Mouse (Mus musculus) lung, postnatal 0 days (tissue): ENCODE data around the gene Ankrd17. TPM values are rescaled to one million over a fixed set of nuclear protein-coding genes. Genes with fewer than 3 reads are reported as not detected.

ENCODE experiments used
- ATAC-seq: fragments of 200-750 bp; cut with Nextera tagmentation; 2 replicates; pipeline ENCODE4 v1.8.0; 2017; ENCODE audit warnings: moderate library complexity
- DNase-seq: peaks from one replicate; pipeline ENCODE4 v3.0.0-alpha.2; 2016; ENCODE audit warnings: low spot score
- H3K27ac ChIP-seq: fragments of 300-500 bp; sonication (generic); 2 replicates; pipeline ENCODE4 v1.5.1; 2014; ENCODE audit warnings: antibody characterized with exemption, mild to moderate bottlenecking, low read length, mixed read lengths
- H3K27me3 ChIP-seq: fragments of 300-500 bp; sonication (generic); replicated peaks from 2 replicates; pipeline ENCODE4 v1.6.1; 2014; ENCODE audit warnings: low read length, mixed read lengths; ENCODE audit not compliant: insufficient read depth
- H3K36me3 ChIP-seq: fragments of 300-500 bp; sonication (generic); 2 replicates; pipeline ENCODE4 v1.6.1; 2014; ENCODE audit warnings: low read length, mixed read lengths; ENCODE audit not compliant: insufficient read depth
- H3K4me1 ChIP-seq: fragments of 300-500 bp; sonication (generic); 2 replicates; pipeline ENCODE4 v1.6.1; 2014; ENCODE audit warnings: antibody characterized with exemption, low read depth, low read length, mixed read lengths; ENCODE audit not compliant: insufficient read depth
- H3K4me2 ChIP-seq: fragments of 300-500 bp; sonication (generic); replicated peaks from 2 replicates; pipeline ENCODE4 v1.6.1; 2014; ENCODE audit warnings: low read depth, mild to moderate bottlenecking, low read length, moderate library complexity, mixed read lengths
- H3K4me3 ChIP-seq: fragments of 300-500 bp; sonication (generic); 2 replicates; pipeline ENCODE4 v1.5.1; 2014; ENCODE audit warnings: low read depth, low read length
- H3K9ac ChIP-seq: fragments of 300-500 bp; sonication (generic); replicated peaks from 2 replicates; pipeline ENCODE4 v1.6.1; 2014; ENCODE audit warnings: low read depth, mild to moderate bottlenecking
- H3K9me3 ChIP-seq: fragments of 300-500 bp; sonication (generic); 2 replicates; pipeline ENCODE4 v1.6.1; 2016; ENCODE audit warnings: low read length, mixed read lengths
- CTCF ChIP-seq: IDR thresholded peaks from 2 replicates; pipeline ENCODE4 v1.5.1; 2016; ENCODE audit warnings: antibody characterized with exemption, mild to moderate bottlenecking
- EP300 ChIP-seq: IDR thresholded peaks from 2 replicates; pipeline ENCODE4 v1.6.1; 2016; ENCODE audit warnings: antibody characterized with exemption, mild to moderate bottlenecking, control low read depth
- whole genome bisulfite sequencing: fragments of 180-500 bp; shearing (Covaris S2); extraction: QIAGEN DNeasy Blood & Tissue Kit; methylation state at CpG from one replicate; pipeline ENCODE4 v1.1.7; 2014; 5-methylcytosine and 5-hydroxymethylcytosine counted together
- polyA plus RNA-seq: library from polyadenylated mRNA; unstranded; fragments of >200 nt; fragmentation: Nextera tagmentation; extraction: Ambion mirVana; gene quantifications from 2 replicates; pipeline ENCODE4 v1.2.1, GENCODE M21; 2015

Gene Ankrd17
- 16.0 and 17.3 TPM in 2 replicates for polyA plus RNA-seq

GRCm38 (mm10) chr5:90366121-90367066 lies at the start of gene Ankrd17:
Gene Ankrd17 (minus strand): TSS chr5:90366577.
- under 1% methylated on average over 31 of the region's 104 CpGs for WGBS
- peak within 1 kb of the TSS; percentile 83 for H3K4me2 ChIP-seq
- DNase-seq, result peak; percentile 96

GRCm38 (mm10) chr5:90414925-90415295 lies 48.5 kb upstream of the Ankrd17 start:
- DNase-seq, result peak; percentile 13
- no peaks in the 10 kb centered on the region for H3K36me3 ChIP-seq
- TF ChIP-seq CTCF, result no peak
- TF ChIP-seq EP300, result no peak
- ATAC-seq, result no peak
- H3K4me3 ChIP-seq, result no peak overlapping the region
- H3K27ac ChIP-seq, result no peak overlapping the region
- no peaks in the 10 kb centered on the region for H3K4me1 ChIP-seq
- H3K27me3 ChIP-seq, result no peaks in the 10 kb centered on the region
- no peaks in the 10 kb centered on the region for H3K9me3 ChIP-seq
- H3K4me2 ChIP-seq, result no peak overlapping the region
- 24% methylated on average over 6 of the region's 6 CpGs for WGBS
- no peak overlapping the region for H3K9ac ChIP-seq

More at GRCm38 (mm10) chr5:90366121-90367066, at the start of gene Ankrd17:
- Histone ChIP-seq H3K9me3 (no peaks in the 10 kb centered on the region), H3K4me3 (peak within 1 kb of the TSS; percentile 96), H3K27ac (peak within 1 kb of the TSS; percentile 100), H3K36me3 (no peaks in the 10 kb centered on the region), H3K9ac (peak within 1 kb of the TSS; percentile 88), H3K4me1 (peaks cover 6% of the 10 kb centered on the region; the same call in 1 of the 2 replicates), H3K27me3 (no peaks in the 10 kb centered on the region)
- peak; percentile 92 for ATAC-seq
- TF ChIP-seq CTCF, result peak; percentile 5; the same call in 1 of the 2 replicates
- TF ChIP-seq EP300, result no peak

- no peaks in the 10 kb centered on the region for H3K9me3 ChIP-seq
- H3K27me3 ChIP-seq, result no peaks in the 10 kb centered on the region
- no peak overlapping the region for H3K4me3 ChIP-seq
- no peaks in the 10 kb centered on the region for H3K36me3 ChIP-seq
- ATAC-seq (no peak), DNase-seq (peak; percentile 24)
- H3K4me1 ChIP-seq, result no peaks in the 10 kb centered on the region
- H3K9ac ChIP-seq, result no peak overlapping the region
- H3K4me2 ChIP-seq, result no peak overlapping the region
- TF ChIP-seq CTCF (no peak), EP300 (no peak)
- H3K27ac ChIP-seq, result no peak overlapping the region
- WGBS, result 65% methylated on average over 8 of the region's 8 CpGs
These were observed 48.0 kb upstream of the Ankrd17 start for GRCm38 (mm10) chr5:90414142-90414924.

- peak; percentile 63 for ATAC-seq
- H3K4me2 ChIP-seq, result no peak overlapping the region
- 47% methylated on average over 4 of the region's 4 CpGs for WGBS
These were observed 38.8 kb upstream of the Ankrd17 start for GRCm38 (mm10) chr5:90405210-90405609.

GRCm38 (mm10) chr5:90396817-90397216 lies 30.4 kb upstream of the Ankrd17 start:
- H3K4me3 ChIP-seq, result no peak overlapping the region
- H3K36me3 ChIP-seq, result no peaks in the 10 kb centered on the region
- H3K27ac ChIP-seq, result no peak overlapping the region
- WGBS, result 82% methylated on average over 4 of the region's 4 CpGs
- ATAC-seq, result no peak
- no peak for DNase-seq
- no peaks in the 10 kb centered on the region for H3K9me3 ChIP-seq
- no peak overlapping the region for H3K9ac ChIP-seq
- H3K27me3 ChIP-seq, result no peaks in the 10 kb centered on the region
- H3K4me2 ChIP-seq, result no peak overlapping the region
- no peaks in the 10 kb centered on the region for H3K4me1 ChIP-seq
- TF ChIP-seq EP300, result no peak
- TF ChIP-seq CTCF, result no peak

More at GRCm38 (mm10) chr5:90405210-90405609, 38.8 kb upstream of the Ankrd17 start:
- peak; percentile 70 for DNase-seq
- H3K36me3 ChIP-seq, result no peaks in the 10 kb centered on the region
- no peaks in the 10 kb centered on the region for H3K9me3 ChIP-seq
- H3K4me1 ChIP-seq, result no peaks in the 10 kb centered on the region
- TF ChIP-seq CTCF (peak; percentile 75), EP300 (no peak)
- no peak overlapping the region for H3K27ac ChIP-seq
- no peak overlapping the region for H3K4me3 ChIP-seq
- no peaks in the 10 kb centered on the region for H3K27me3 ChIP-seq
- no peak overlapping the region for H3K9ac ChIP-seq

GRCm38 (mm10) chr5:90394322-90394721 lies 27.9 kb upstream of the Ankrd17 start:
- Histone ChIP-seq H3K36me3 (no peaks in the 10 kb centered on the region), H3K27me3 (no peaks in the 10 kb centered on the region), H3K27ac (no peak overlapping the region), H3K4me3 (no peak overlapping the region), H3K9ac (no peak overlapping the region), H3K4me1 (no peaks in the 10 kb centered on the region), H3K9me3 (no peaks in the 10 kb centered on the region), H3K4me2 (no peak overlapping the region)
- no peak for DNase-seq
- 66% methylated on average over 4 of the region's 4 CpGs for WGBS
- TF ChIP-seq EP300 (no peak), CTCF (no peak)
- ATAC-seq, result no peak
